Mouse (Mus musculus) CD4-positive, CD25-positive, alpha-beta regulatory T cell, adult 9 weeks (primary cell): ENCODE results near the gene Ifit1bl1. TPM values are rescaled to one million over a fixed set of nuclear protein-coding genes. Genes with fewer than 3 reads are reported as not detected.

Source experiments
- polyA plus RNA-seq: library from polyadenylated mRNA; unstranded; fragments of 100-300 nt; shearing (Covaris generic); gene quantifications from one replicate; pipeline ENCODE4 v1.2.1, GENCODE M21; 2017

Ifit1bl1 gene
- polyA plus RNA-seq = 109 TPM

GRCm38 (mm10) chr19:34601888-34602287 is at the start of gene Ifit1bl1:
Gene Ifit1bl1 (minus strand): TSS chr19:34601956.

GRCm38 (mm10) chr19:34640623-34641022 is 38.9 kb upstream of the Ifit1bl1 start, which contains the start of the genes Ifit1bl2 and Ifit1:
Gene Ifit1bl2 (minus strand): TSS chr19:34640743.
Gene Ifit1 (plus strand): TSS chr19:34640871.

GRCm38 (mm10) chr19:34607237-34608051 is 5.7 kb upstream of the Ifit1bl1 start, which contains the start of gene Ifit3b:
Gene Ifit3b (plus strand): TSS chr19:34607970.

GRCm38 (mm10) chr19:34583126-34583766 is 18.5 kb downstream of the Ifit1bl1 start, which contains the start of gene Ifit3:
Gene Ifit3 (plus strand): TSS chr19:34583531.

GRCm38 (mm10) chr19:34550534-34551223 is 51.1 kb downstream of the Ifit1bl1 start, which contains the start of gene Ifit2:
Gene Ifit2 (plus strand): TSS chr19:34550694.

Other genes with a start within 250 kb of the Ifit1bl1 start
- gene Ch25h, start 126.8 kb downstream of the Ifit1bl1 start, polyA plus RNA-seq = not detected
- 116 TPM for gene Lipa, start 74.5 kb downstream of the Ifit1bl1 start, polyA plus RNA-seq
- 43.5 TPM for gene Ifit2, start 51.3 kb downstream of the Ifit1bl1 start, polyA plus RNA-seq
- 51.8 TPM for gene Ifit3, start 18.4 kb downstream of the Ifit1bl1 start, polyA plus RNA-seq
- gene Ifit3b, start 6.0 kb upstream of the Ifit1bl1 start, polyA plus RNA-seq = 8.1 TPM
- 2.2 TPM for gene Ifit1bl2, start 38.8 kb upstream of the Ifit1bl1 start, polyA plus RNA-seq
- gene Ifit1, start 38.9 kb upstream of the Ifit1bl1 start, polyA plus RNA-seq = 57.9 TPM
- gene Slc16a12, start 145.3 kb upstream of the Ifit1bl1 start, polyA plus RNA-seq = not detected